Mouse (Mus musculus): Measurements from ENCODE around the gene H2-M10.3. TPM values are rescaled to one million over a fixed set of nuclear protein-coding genes. Genes with fewer than 3 reads are reported as not detected.
"Not testable (repeated sequence)": the region's sequence is repeated elsewhere in the genome, so short reads cannot be mapped to it uniquely, and the experiment has no call there.

H2-M10.3 gene
- total and polyA plus RNA-seq, 2 experiments from 2014 or later, result not detected

DNA sequence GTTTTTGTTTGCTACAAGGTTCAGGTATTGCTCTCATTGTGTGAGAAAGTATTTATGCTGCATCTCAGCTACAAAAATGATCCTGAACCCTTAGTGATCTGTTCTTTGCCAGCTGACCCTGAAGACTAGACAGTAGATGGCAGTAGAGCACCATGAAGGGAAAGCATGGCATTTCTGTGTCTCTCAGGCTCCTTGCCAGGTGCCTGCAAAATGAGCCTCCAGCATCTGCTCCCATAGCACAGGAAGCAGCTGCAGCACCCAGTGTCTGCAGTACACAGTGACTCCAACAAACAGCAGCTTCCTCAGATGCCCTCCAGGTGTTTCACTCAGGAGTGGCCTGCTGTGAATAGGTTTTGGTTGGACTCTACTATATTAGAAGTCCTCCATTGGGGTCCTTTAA lies 12.9 kb downstream of the H2-M10.3 start:
- not testable (repeated sequence) for H3K27me3 ChIP-seq (ENCODE audit: insufficient read depth, low read length); H3K9ac ChIP-seq; H3K36me3 ChIP-seq (ENCODE audit: insufficient read depth); H3K4me2 ChIP-seq (ENCODE audit: low read depth); H3K9me3 ChIP-seq (ENCODE audit: low read length); H3K4me3 ChIP-seq (ENCODE audit: low read depth, low read length); H3K4me1 ChIP-seq (ENCODE audit: insufficient read depth); H3K27ac ChIP-seq (ENCODE audit: low read depth, low read length)
- ATAC-seq, result peak; percentile 78
- TF ChIP-seq CTCF (IDR thresholded peaks at IDR 0.05; ENCODE audit: low read depth), result peak; percentile 84
- peak; percentile 86 for DNase-seq

DNA sequence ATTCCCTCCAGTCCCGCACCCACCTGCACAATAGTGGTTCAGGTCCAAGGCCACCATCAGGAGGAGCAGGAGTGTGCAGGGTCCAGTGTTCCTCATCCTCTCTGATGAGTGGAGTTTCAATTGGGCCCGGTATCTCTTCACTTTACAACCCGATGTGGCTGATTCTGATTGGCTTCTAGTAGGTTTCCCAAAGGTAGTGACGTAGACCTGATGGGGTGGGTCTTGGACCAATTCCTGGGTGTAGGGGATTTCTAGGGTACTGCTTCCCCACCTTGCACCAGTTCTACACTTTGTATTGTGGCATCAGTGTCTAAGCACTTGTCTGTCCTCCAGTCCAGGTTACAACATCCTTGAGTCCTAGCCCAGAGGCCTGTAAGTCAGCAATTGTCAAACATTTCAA lies 42.2 kb downstream of the H2-M10.3 start, which contains the start of gene H2-M10.1:
Gene H2-M10.1, minus strand, starts transcription at position 101 of the 400 bp plus-strand sequence.
- H3K27me3 ChIP-seq (ENCODE audit: insufficient read depth, low read length), result no peaks in the 10 kb centered on the region
- no peak within 1 kb of the TSS for H3K4me2 ChIP-seq (ENCODE audit: low read depth)
- no peak for TF ChIP-seq CTCF (IDR thresholded peaks at IDR 0.05; ENCODE audit: low read depth)
- no peaks in the 10 kb centered on the region for H3K36me3 ChIP-seq (ENCODE audit: insufficient read depth)
- 97% methylated on average over 4 of the region's 4 CpGs for WGBS
- no peak within 1 kb of the TSS for H3K9ac ChIP-seq
- H3K27ac ChIP-seq (ENCODE audit: low read depth, low read length), result no peak within 1 kb of the TSS
- DNase-seq, result no peak
- ATAC-seq, result no peak
- no peak within 1 kb of the TSS for H3K4me3 ChIP-seq (ENCODE audit: low read depth, low read length)
- no peaks in the 10 kb centered on the region for H3K4me1 ChIP-seq (ENCODE audit: insufficient read depth)
- no peaks in the 10 kb centered on the region for H3K9me3 ChIP-seq (ENCODE audit: low read length)

DNA sequence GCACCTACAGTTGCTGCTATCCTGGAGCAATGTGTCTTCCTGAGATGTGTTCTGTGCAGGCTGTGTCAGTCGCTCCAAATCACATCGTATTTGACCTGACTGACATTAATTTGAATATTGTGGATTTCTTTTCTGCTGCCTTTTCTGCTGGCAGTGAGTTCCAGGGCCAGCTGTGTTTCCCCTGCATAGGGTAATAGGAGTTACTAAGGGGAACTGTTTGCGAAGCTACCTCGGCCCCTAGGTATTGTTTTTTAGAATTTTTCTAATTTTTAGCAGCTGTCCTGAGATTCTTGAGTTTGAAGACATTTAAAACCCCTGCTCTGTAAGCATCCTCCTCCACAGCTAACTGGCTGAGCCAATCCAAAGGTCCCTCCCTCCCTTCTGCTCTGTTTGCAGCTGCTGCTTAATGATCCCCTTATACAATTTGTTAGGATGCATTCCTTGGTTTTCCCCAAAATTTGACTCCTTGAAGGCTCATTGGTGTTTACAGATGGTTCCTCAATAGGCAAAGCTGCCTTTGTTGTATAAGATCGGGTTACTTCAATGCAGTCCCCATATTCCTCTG lies 52.4 kb downstream of the H2-M10.3 start:
- no peaks in the 10 kb centered on the region for H3K27me3 ChIP-seq (ENCODE audit: insufficient read depth, low read length)
- H3K4me1 ChIP-seq (ENCODE audit: insufficient read depth), result 0 out of 2 replicates have a peak, but pooled peaks cover 5% of the 10 kb centered on the region
- H3K9me3 ChIP-seq (ENCODE audit: low read length), result no peaks in the 10 kb centered on the region
- no peaks in the 10 kb centered on the region for H3K36me3 ChIP-seq (ENCODE audit: insufficient read depth)
- H3K27ac ChIP-seq (ENCODE audit: low read depth, low read length), result peak overlapping the region; percentile 92
- peak overlapping the region; percentile 68 for H3K4me2 ChIP-seq (ENCODE audit: low read depth)
- TF ChIP-seq CTCF (IDR thresholded peaks at IDR 0.05; ENCODE audit: low read depth), result no peak
- peak overlapping the region; percentile 63 for H3K4me3 ChIP-seq (ENCODE audit: low read depth, low read length)
- 12% methylated on average over 5 of the region's 5 CpGs for WGBS
- peak overlapping the region; percentile 69 for H3K9ac ChIP-seq
- DNase-seq (peak; percentile 38), ATAC-seq (peak; percentile 69)

DNA sequence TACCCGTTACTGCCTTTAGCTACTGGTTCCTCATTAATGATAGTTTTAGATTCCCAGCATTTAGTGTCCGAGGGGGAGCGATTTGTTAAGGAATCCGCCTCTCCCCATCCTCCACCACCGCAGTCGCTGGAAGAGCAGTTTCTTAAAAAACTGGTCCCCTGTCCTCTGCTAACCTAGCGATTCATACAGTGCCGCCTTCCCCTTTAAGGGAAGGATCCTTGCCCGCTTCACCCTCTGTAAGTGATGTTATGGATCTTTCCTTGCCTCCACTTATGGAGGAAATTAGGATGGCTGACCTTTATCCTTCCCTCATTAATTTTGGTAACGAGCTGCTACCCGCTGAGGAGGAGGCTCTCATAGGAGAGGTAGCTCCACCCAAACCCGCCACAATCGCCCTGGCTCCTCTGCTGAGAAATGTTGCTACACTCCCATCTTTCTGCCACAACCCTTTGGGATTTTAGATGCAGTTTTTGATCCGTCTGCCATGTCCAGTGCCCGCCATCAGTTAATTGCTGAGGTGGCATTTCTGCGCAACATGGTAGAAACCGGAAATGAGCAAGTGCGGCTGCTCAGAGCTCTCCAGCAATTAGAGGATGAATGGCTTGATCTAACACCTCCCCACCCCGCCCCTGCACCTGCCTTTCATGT lies 53.1 kb downstream of the H2-M10.3 start:
- H3K4me1 ChIP-seq (ENCODE audit: insufficient read depth), result 0 out of 2 replicates have a peak, but pooled peaks cover 5% of the 10 kb centered on the region
- TF ChIP-seq CTCF (IDR thresholded peaks at IDR 0.05; ENCODE audit: low read depth), result no peak
- H3K9me3 ChIP-seq (ENCODE audit: low read length), result no peaks in the 10 kb centered on the region
- DNase-seq (peak; percentile 87), ATAC-seq (peak; percentile 94)
- H3K27me3 ChIP-seq (ENCODE audit: insufficient read depth, low read length), result no peaks in the 10 kb centered on the region
- H3K9ac ChIP-seq, result peak overlapping the region; percentile 69
- WGBS, result under 1% methylated on average over 19 of the region's 19 CpGs
- H3K4me3 ChIP-seq (ENCODE audit: low read depth, low read length), result peak overlapping the region; percentile 63
- peak overlapping the region; percentile 92 for H3K27ac ChIP-seq (ENCODE audit: low read depth, low read length)
- H3K4me2 ChIP-seq (ENCODE audit: low read depth), result peak overlapping the region; percentile 68
- H3K36me3 ChIP-seq (ENCODE audit: insufficient read depth), result no peaks in the 10 kb centered on the region

Other genes with a start within 250 kb of the H2-M10.3 start
- not detected in 2 replicates for gene Gm19684, start 246.7 kb downstream of the H2-M10.3 start, total RNA-seq (2014; rRNA removed)
- not detected in 2 replicates for gene Gm19684, start 246.7 kb downstream of the H2-M10.3 start, polyA plus RNA-seq (2015; fragmentation: Nextera tagmentation; extraction: Ambion mirVana)
- not detected in 2 replicates for gene Gm7030, start 239.0 kb downstream of the H2-M10.3 start, total RNA-seq (2014; rRNA removed)
- gene Gm7030, start 239.0 kb downstream of the H2-M10.3 start, polyA plus RNA-seq (2015; fragmentation: Nextera tagmentation; extraction: Ambion mirVana), result not detected in 2 replicates
- gene Gm8909, start 199.9 kb downstream of the H2-M10.3 start, total RNA-seq (2014; rRNA removed), result not detected in 2 replicates
- not detected in 2 replicates for gene Gm8909, start 199.9 kb downstream of the H2-M10.3 start, polyA plus RNA-seq (2015; fragmentation: Nextera tagmentation; extraction: Ambion mirVana)
- not detected in 2 replicates for gene H2-T3, start 178.1 kb downstream of the H2-M10.3 start, total RNA-seq (2014; rRNA removed)
- gene H2-T3, start 178.1 kb downstream of the H2-M10.3 start, polyA plus RNA-seq (2015; fragmentation: Nextera tagmentation; extraction: Ambion mirVana), result not detected in 2 replicates
- 39.2 and 58.2 TPM in 2 replicates for gene Rpp21, start 110.3 kb downstream of the H2-M10.3 start, total RNA-seq (2014; rRNA removed)
- gene Rpp21, start 110.3 kb downstream of the H2-M10.3 start, polyA plus RNA-seq (2015; fragmentation: Nextera tagmentation; extraction: Ambion mirVana), result 139 and 159 TPM in 2 replicates
- gene Trim39, start 96.2 kb downstream of the H2-M10.3 start, total RNA-seq (2014; rRNA removed), result 27.1 and 27.8 TPM in 2 replicates
- gene Trim39, start 96.2 kb downstream of the H2-M10.3 start, polyA plus RNA-seq (2015; fragmentation: Nextera tagmentation; extraction: Ambion mirVana), result 7.9 and 11.2 TPM in 2 replicates
- gene H2-M10.2, start 81.9 kb downstream of the H2-M10.3 start, total RNA-seq (2014; rRNA removed), result not detected in 2 replicates
- not detected in 2 replicates for gene H2-M10.2, start 81.9 kb downstream of the H2-M10.3 start, polyA plus RNA-seq (2015; fragmentation: Nextera tagmentation; extraction: Ambion mirVana)
- not detected in 2 replicates for gene H2-M10.1, start 42.3 kb downstream of the H2-M10.3 start, total RNA-seq (2014; rRNA removed)
- not detected in 2 replicates for gene H2-M10.1, start 42.3 kb downstream of the H2-M10.3 start, polyA plus RNA-seq (2015; fragmentation: Nextera tagmentation; extraction: Ambion mirVana)
- not detected in 2 replicates for gene H2-M10.4, start 93.9 kb upstream of the H2-M10.3 start, total RNA-seq (2014; rRNA removed)
- gene H2-M10.4, start 93.9 kb upstream of the H2-M10.3 start, polyA plus RNA-seq (2015; fragmentation: Nextera tagmentation; extraction: Ambion mirVana), result not detected in 2 replicates
- not detected in 2 replicates for gene H2-M11, start 178.7 kb upstream of the H2-M10.3 start, total RNA-seq (2014; rRNA removed)
- gene H2-M11, start 178.7 kb upstream of the H2-M10.3 start, polyA plus RNA-seq (2015; fragmentation: Nextera tagmentation; extraction: Ambion mirVana), result not detected in 2 replicates

Data from forebrain, postnatal 0 days (tissue).